Mouse (Mus musculus): Measurements from ENCODE around the gene Atp5d.

Atp5d gene

DNA sequence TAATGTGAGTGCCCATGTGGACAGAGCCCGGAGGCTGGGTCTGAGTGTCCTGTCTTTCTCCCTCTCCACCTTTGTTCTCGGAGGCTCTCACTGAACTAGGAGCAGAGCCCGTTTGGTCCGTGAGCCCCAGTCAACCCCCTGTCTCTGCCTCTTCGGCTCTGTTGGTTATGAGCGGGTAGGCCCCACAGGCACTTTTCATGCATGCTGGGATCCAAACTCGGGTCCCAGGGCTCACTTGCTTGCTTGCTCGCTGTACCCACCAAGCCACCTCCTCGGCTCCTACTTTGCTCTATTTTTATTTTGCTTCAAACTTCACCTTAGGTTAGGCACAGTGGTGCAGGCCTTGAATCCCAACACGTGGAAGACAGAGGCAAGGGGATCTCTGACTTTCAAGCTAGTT is 49.3 kb downstream of the Atp5d start:
- no peak for DNase-seq (ENCODE audit: low read depth)

- no peak for DNase-seq (ENCODE audit: low read depth)
Measured at GRCm38 (mm10) chr10:80188453-80189024, 50.1 kb downstream of the Atp5d start.

DNA sequence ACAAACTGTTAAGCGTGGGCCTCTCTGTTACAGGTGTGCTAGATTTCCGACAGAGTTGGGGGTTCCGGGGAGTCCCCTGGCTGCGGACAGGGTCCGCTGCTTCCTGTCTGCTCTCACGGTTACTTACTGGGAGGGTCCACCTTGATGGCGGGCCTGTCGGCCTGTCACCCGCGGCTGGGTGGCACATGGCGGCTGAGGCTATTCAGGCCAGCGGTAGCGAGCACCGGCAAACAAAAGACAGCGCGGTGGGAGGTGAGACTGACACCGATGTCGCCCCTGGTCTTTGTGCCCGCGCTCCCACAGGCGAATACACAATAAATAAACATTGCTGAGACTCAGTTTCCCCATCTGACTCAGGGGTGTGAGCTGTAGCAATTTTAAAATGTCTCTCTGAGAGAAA is 51.6 kb downstream of the Atp5d start:
- DNase-seq (ENCODE audit: low read depth): no peak

GRCm38 (mm10) chr10:80190491-80191051 is 52.1 kb downstream of the Atp5d start:
- no peak for DNase-seq (ENCODE audit: low read depth)

DNA sequence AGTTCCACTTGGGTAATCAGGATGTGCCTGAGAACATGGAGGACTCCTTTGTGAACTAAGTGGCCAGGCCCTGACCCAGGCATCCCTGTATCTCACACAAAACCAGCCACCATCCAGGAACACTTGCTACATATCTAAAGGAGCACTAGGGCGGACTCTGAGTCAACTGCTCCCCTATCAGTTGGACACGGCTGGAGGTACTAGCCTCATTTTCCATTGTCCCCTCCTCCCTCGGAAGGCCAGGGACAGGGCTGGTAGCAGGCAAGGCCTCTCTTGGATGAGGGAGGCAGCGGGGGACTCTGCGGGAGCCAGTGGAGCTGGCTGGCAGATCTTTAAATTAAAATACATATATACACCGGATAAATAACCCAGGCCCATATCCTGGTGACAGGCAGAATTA is 55.5 kb downstream of the Atp5d start:
- no peak for DNase-seq (ENCODE audit: low read depth)

- no peak for DNase-seq (ENCODE audit: low read depth)
Measured at GRCm38 (mm10) chr10:80194441-80194840, 56.0 kb downstream of the Atp5d start.
